Mouse (Mus musculus) intestine, postnatal 0 days (tissue): ENCODE measurements around the gene Ddah1. TPM values are rescaled to one million over a fixed set of nuclear protein-coding genes. Genes with fewer than 3 reads are reported as not detected.
A peak's percentile ranks its signal among the peaks of the same experiment; 100 is the strongest.

Experiments used
- ATAC-seq: fragments of 200-750 bp; cut with Nextera tagmentation; 2 replicates; pipeline ENCODE4 v1.8.0; 2017; ENCODE audit warnings: mild to moderate bottlenecking, moderate TSS enrichment, moderate library complexity
- H3K27ac ChIP-seq: fragments of 300-500 bp; sonication (generic); 2 replicates; pipeline ENCODE4 v1.5.1; 2014; ENCODE audit warnings: mild to moderate bottlenecking, low read depth, low read length, moderate library complexity
- H3K27me3 ChIP-seq: fragments of 300-500 bp; sonication (generic); replicated peaks from 2 replicates; pipeline ENCODE4 v1.6.1; 2014; ENCODE audit warnings: low read length, mixed read lengths; ENCODE audit not compliant: control insufficient read depth, insufficient read depth
- H3K36me3 ChIP-seq: fragments of 300-500 bp; sonication (generic); 2 replicates; pipeline ENCODE4 v1.6.1; 2014; ENCODE audit warnings: mild to moderate bottlenecking, moderate library complexity; ENCODE audit not compliant: control insufficient read depth, insufficient read depth
- H3K4me1 ChIP-seq: fragments of 300-500 bp; sonication (generic); replicated peaks from 2 replicates; pipeline ENCODE4 v1.6.1; 2014; ENCODE audit warnings: antibody characterized with exemption, low read length, mixed read lengths; ENCODE audit not compliant: control insufficient read depth, insufficient read depth
- H3K4me2 ChIP-seq: fragments of 300-500 bp; sonication (generic); replicated peaks from 2 replicates; pipeline ENCODE4 v1.6.1; 2014; ENCODE audit warnings: low read depth, mild to moderate bottlenecking, moderate library complexity
- H3K4me3 ChIP-seq: fragments of 300-500 bp; sonication (generic); 2 replicates; pipeline ENCODE4 v1.5.1; 2014; ENCODE audit warnings: low read depth, low read length
- H3K9ac ChIP-seq: fragments of 300-500 bp; sonication (generic); 2 replicates; pipeline ENCODE4 v1.6.1; 2014; ENCODE audit warnings: mild to moderate bottlenecking, low read depth, low read length
- H3K9me3 ChIP-seq: fragments of 300-500 bp; sonication (generic); 2 replicates; pipeline ENCODE4 v1.6.1; 2016; ENCODE audit warnings: mixed run types; ENCODE audit not compliant: control insufficient read depth
- CTCF ChIP-seq: sonication (generic); IDR thresholded peaks from 2 replicates; pipeline ENCODE4 v1.5.1; 2016; ENCODE audit warnings: low read depth, mild to moderate bottlenecking, control low read depth, antibody characterized with exemption, moderate library complexity
- whole genome bisulfite sequencing: fragments of 180-500 bp; shearing (Covaris S2); extraction: QIAGEN DNeasy Blood & Tissue Kit; methylation state at CpG from one replicate; pipeline ENCODE4 v1.1.7; 2014; 5-methylcytosine and 5-hydroxymethylcytosine counted together
- polyA plus RNA-seq: library from polyadenylated mRNA; unstranded; fragments of >200 nt; fragmentation: Nextera tagmentation; extraction: Ambion mirVana; gene quantifications from 2 replicates; pipeline ENCODE4 v1.2.1, GENCODE M21; 2015

The Ddah1 gene
- polyA plus RNA-seq, 1 experiment from 2014 or later = 25.9 TPM

GRCm38 (mm10) chr3:145823661-145824060, 65.2 kb downstream of the Ddah1 start:
- no peak for TF ChIP-seq CTCF
- H3K9me3 ChIP-seq = no peaks in the 10 kb centered on the region
- no peak overlapping the region for H3K9ac ChIP-seq
- H3K4me3 ChIP-seq = no peak overlapping the region
- H3K4me2 ChIP-seq = no peak overlapping the region
- WGBS = 54% methylated on average over 4 of the region's 4 CpGs
- H3K27me3 ChIP-seq = no peaks in the 10 kb centered on the region
- H3K27ac ChIP-seq = no peak overlapping the region
- H3K36me3 ChIP-seq = no peaks in the 10 kb centered on the region
- no peaks in the 10 kb centered on the region for H3K4me1 ChIP-seq
- ATAC-seq = no peak

- Histone ChIP-seq H3K9ac (no peak overlapping the region), H3K27ac (no peak overlapping the region), H3K27me3 (no peaks in the 10 kb centered on the region), H3K4me2 (no peak overlapping the region), H3K4me1 (no peaks in the 10 kb centered on the region), H3K4me3 (no peak overlapping the region), H3K36me3 (no peaks in the 10 kb centered on the region), H3K9me3 (no peaks in the 10 kb centered on the region)
- 84% methylated on average over 11 of the region's 11 CpGs for WGBS
- no peak for TF ChIP-seq CTCF
- no peak for ATAC-seq
Observed at GRCm38 (mm10) chr3:145825416-145826055, 67.1 kb downstream of the Ddah1 start.

- no peak overlapping the region for H3K9ac ChIP-seq
- no peak; the same call in 1 of the 2 replicates for ATAC-seq
Observed at GRCm38 (mm10) chr3:145827191-145828045, 68.9 kb downstream of the Ddah1 start.

GRCm38 (mm10) chr3:145828906-145829305, 70.4 kb downstream of the Ddah1 start:
- Histone ChIP-seq H3K4me2 (no peak overlapping the region), H3K27me3 (no peaks in the 10 kb centered on the region), H3K4me3 (no peak overlapping the region), H3K36me3 (no peaks in the 10 kb centered on the region), H3K9ac (no peak overlapping the region), H3K9me3 (no peaks in the 10 kb centered on the region), H3K27ac (no peak overlapping the region), H3K4me1 (no peaks in the 10 kb centered on the region)
- no peak for ATAC-seq
- TF ChIP-seq CTCF = no peak
- 74% methylated on average over 5 of the region's 5 CpGs for WGBS

More at GRCm38 (mm10) chr3:145827191-145828045, 68.9 kb downstream of the Ddah1 start:
- no peaks in the 10 kb centered on the region for H3K4me1 ChIP-seq
- 30% methylated on average over 18 of the region's 18 CpGs for WGBS
- H3K9me3 ChIP-seq = no peaks in the 10 kb centered on the region
- H3K27ac ChIP-seq = no peak overlapping the region
- H3K4me3 ChIP-seq = no peak overlapping the region
- no peak for TF ChIP-seq CTCF
- H3K36me3 ChIP-seq = no peaks in the 10 kb centered on the region
- no peaks in the 10 kb centered on the region for H3K27me3 ChIP-seq
- peak overlapping the region; percentile 24; the same call in 1 of the 2 replicates for H3K4me2 ChIP-seq

- no peak for ATAC-seq
- Histone ChIP-seq H3K36me3 (no peaks in the 10 kb centered on the region), H3K27ac (no peak overlapping the region), H3K4me2 (no peak overlapping the region), H3K4me1 (no peaks in the 10 kb centered on the region), H3K9ac (no peak overlapping the region), H3K4me3 (no peak overlapping the region), H3K27me3 (no peaks in the 10 kb centered on the region), H3K9me3 (no peaks in the 10 kb centered on the region)
- 47% methylated on average over 8 of the region's 8 CpGs for WGBS
- no peak for TF ChIP-seq CTCF
Observed at GRCm38 (mm10) chr3:145833948-145834538, 75.6 kb downstream of the Ddah1 start.

- H3K36me3 ChIP-seq = no peaks in the 10 kb centered on the region
- no peak overlapping the region for H3K9ac ChIP-seq
- H3K27me3 ChIP-seq = no peaks in the 10 kb centered on the region
- no peak overlapping the region for H3K4me2 ChIP-seq
- H3K9me3 ChIP-seq = no peaks in the 10 kb centered on the region
- no peak for TF ChIP-seq CTCF
- H3K4me1 ChIP-seq = no peaks in the 10 kb centered on the region
- no peak overlapping the region for H3K27ac ChIP-seq
- H3K4me3 ChIP-seq = no peak overlapping the region
- ATAC-seq = no peak
Observed at GRCm38 (mm10) chr3:145838281-145838680, 79.8 kb downstream of the Ddah1 start.
